Mouse (Mus musculus) small intestine, adult 2 months (tissue): Measurements from ENCODE around the gene Gm28047. TPM values are rescaled to one million over a fixed set of nuclear protein-coding genes. Genes with fewer than 3 reads are reported as not detected.
"Not testable (repeated sequence)": the region's sequence is repeated elsewhere in the genome, so short reads cannot be mapped to it uniquely, and the experiment has no call there.

ENCODE experiments used
- H3K27ac ChIP-seq: fragments of 200-500 bp; 2 replicates; pipeline ENCODE4 v1.5.1; 2012; ENCODE audit warnings: low read depth, low read length, control low read depth, inconsistent platforms; ENCODE audit not compliant: insufficient read depth
- H3K27me3 ChIP-seq: fragments of 200-500 bp; 2 replicates; pipeline ENCODE4 v1.6.1; 2012; ENCODE audit warnings: mild to moderate bottlenecking, moderate library complexity, low read length, inconsistent platforms; ENCODE audit not compliant: control insufficient read depth, insufficient read depth
- H3K36me3 ChIP-seq: fragments of 200-500 bp; 2 replicates; pipeline ENCODE4 v1.6.1; 2012; ENCODE audit warnings: mild to moderate bottlenecking, low read length, control low read depth, inconsistent platforms; ENCODE audit not compliant: control insufficient read depth, insufficient read depth
- H3K4me1 ChIP-seq: fragments of 200-500 bp; 2 replicates; pipeline ENCODE4 v1.6.1; 2012; ENCODE audit warnings: low read length, inconsistent platforms, mixed read lengths; ENCODE audit not compliant: control insufficient read depth, insufficient read depth, insufficient read length
- H3K4me3 ChIP-seq: fragments of 200-500 bp; 2 replicates; pipeline ENCODE4 v1.5.1; 2012; ENCODE audit warnings: low read depth, mild to moderate bottlenecking, control low read depth, inconsistent platforms, low read length, moderate library complexity
- CTCF ChIP-seq: fragments of 200-500 bp; IDR thresholded peaks from 2 replicates; pipeline ENCODE4 v1.5.1; 2012; ENCODE audit warnings: low read depth, mild to moderate bottlenecking, control low read depth, inconsistent platforms, low read length, moderate library complexity, mixed read lengths; ENCODE audit not compliant: insufficient replicate concordance, insufficient read length; ENCODE audit errors: extremely low read depth
- POLR2A ChIP-seq: fragments of 200-500 bp; IDR thresholded peaks from 2 replicates; pipeline ENCODE4 v1.6.1; 2012; ENCODE audit warnings: low read depth, mild to moderate bottlenecking, control low read depth, inconsistent platforms, low read length, moderate library complexity
- WGBS: fragments of 180-500 bp; shearing (Covaris S2); methylation state at CpG from one replicate; pipeline ENCODE4 v1.1.7; 2018; 5-methylcytosine and 5-hydroxymethylcytosine counted together
- polyA plus RNA-seq: library from polyadenylated mRNA; depleted of rRNA; stranded (reverse); fragments of >200 nt; gene quantifications from 2 replicates; pipeline ENCODE4 v1.2.3, GENCODE M21; 2012

Gene Gm28047
- polyA plus RNA-seq, 1 experiment = not detected

- 60% methylated on average over 8 of the region's 8 CpGs for WGBS
- TF ChIP-seq POLR2A = no peak
- no peak for TF ChIP-seq CTCF
- Histone ChIP-seq H3K4me3 (no peak overlapping the region), H3K27ac (no peak overlapping the region), H3K27me3 (peaks cover 6% of the 10 kb centered on the region), H3K4me1 (peaks cover 9% of the 10 kb centered on the region), H3K36me3 (peaks cover 23% of the 10 kb centered on the region)
These were observed 44.7 kb upstream of the Gm28047 start for GRCm38 (mm10) chr15:102669571-102669970.

GRCm38 (mm10) chr15:102665494-102665893, 40.6 kb upstream of the Gm28047 start:
- Histone ChIP-seq H3K27me3 (no peaks in the 10 kb centered on the region), H3K36me3 (peaks cover 50% of the 10 kb centered on the region), H3K4me3 (no peak overlapping the region), H3K4me1 (0 out of 2 replicates have a peak, but pooled peaks cover 3% of the 10 kb centered on the region), H3K27ac (no peak overlapping the region)
- TF ChIP-seq CTCF (peak; percentile 70; the same call in 1 of the 2 replicates), POLR2A (no peak)
- 24% methylated on average over 4 of the region's 4 CpGs for WGBS

- 86% methylated on average over 8 of the region's 8 CpGs for WGBS
- Histone ChIP-seq H3K27ac (no peak overlapping the region), H3K27me3 (no peaks in the 10 kb centered on the region), H3K4me3 (no peak overlapping the region), H3K36me3 (peaks cover 52% of the 10 kb centered on the region), H3K4me1 (no peaks in the 10 kb centered on the region; the same call in 1 of the 2 replicates)
- no peak for TF ChIP-seq CTCF
- no peak for TF ChIP-seq POLR2A
These were observed 39.0 kb upstream of the Gm28047 start for GRCm38 (mm10) chr15:102663825-102664224.

- H3K4me1 ChIP-seq, H3K27ac ChIP-seq, H3K4me3 ChIP-seq, H3K27me3 ChIP-seq: not testable (repeated sequence)
- H3K36me3 ChIP-seq = peaks cover 52% of the 10 kb centered on the region
- WGBS = 50% methylated on average over 1 of the region's 2 CpGs
These were observed 37.7 kb upstream of the Gm28047 start for GRCm38 (mm10) chr15:102662601-102663000.

GRCm38 (mm10) chr15:102657926-102658381, 33.1 kb upstream of the Gm28047 start:
- Histone ChIP-seq H3K27ac (peak overlapping the region; percentile 31; the same call in 1 of the 2 replicates), H3K4me1 (no peaks in the 10 kb centered on the region; the same call in 1 of the 2 replicates), H3K27me3 (no peaks in the 10 kb centered on the region), H3K36me3 (peaks cover 16% of the 10 kb centered on the region), H3K4me3 (no peak overlapping the region)
- TF ChIP-seq CTCF = no peak
- no peak for TF ChIP-seq POLR2A
- 37% methylated on average over 3 of the region's 3 CpGs for WGBS

GRCm38 (mm10) chr15:102656658-102657057, 31.8 kb upstream of the Gm28047 start:
- Histone ChIP-seq H3K36me3 (peaks cover 7% of the 10 kb centered on the region), H3K27ac (peak overlapping the region; percentile 75), H3K27me3 (no peaks in the 10 kb centered on the region), H3K4me3 (no peak overlapping the region), H3K4me1 (no peaks in the 10 kb centered on the region; the same call in 1 of the 2 replicates)
- WGBS = 5% methylated on average over 4 of the region's 4 CpGs
- TF ChIP-seq POLR2A (no peak), CTCF (no peak)

- not testable (repeated sequence) for H3K4me3 ChIP-seq, H3K27ac ChIP-seq, H3K27me3 ChIP-seq, H3K4me1 ChIP-seq, H3K36me3 ChIP-seq
- WGBS = 76% methylated on average over 9 of the region's 9 CpGs
These were observed 27.2 kb upstream of the Gm28047 start for GRCm38 (mm10) chr15:102651928-102652660.

- no peaks in the 10 kb centered on the region for H3K4me1 ChIP-seq
- H3K27me3 ChIP-seq = no peaks in the 10 kb centered on the region
- H3K27ac ChIP-seq = no peak overlapping the region
- TF ChIP-seq CTCF (no peak), POLR2A (no peak)
- 83% methylated on average over 3 of the region's 3 CpGs for WGBS
- H3K4me3 ChIP-seq = no peak overlapping the region
- no peaks in the 10 kb centered on the region for H3K36me3 ChIP-seq
These were observed 26.2 kb upstream of the Gm28047 start for GRCm38 (mm10) chr15:102651107-102651506.
